Comparison of ENCODE assay signal across 15 mouse cellular contexts in the genomic region with DNA sequence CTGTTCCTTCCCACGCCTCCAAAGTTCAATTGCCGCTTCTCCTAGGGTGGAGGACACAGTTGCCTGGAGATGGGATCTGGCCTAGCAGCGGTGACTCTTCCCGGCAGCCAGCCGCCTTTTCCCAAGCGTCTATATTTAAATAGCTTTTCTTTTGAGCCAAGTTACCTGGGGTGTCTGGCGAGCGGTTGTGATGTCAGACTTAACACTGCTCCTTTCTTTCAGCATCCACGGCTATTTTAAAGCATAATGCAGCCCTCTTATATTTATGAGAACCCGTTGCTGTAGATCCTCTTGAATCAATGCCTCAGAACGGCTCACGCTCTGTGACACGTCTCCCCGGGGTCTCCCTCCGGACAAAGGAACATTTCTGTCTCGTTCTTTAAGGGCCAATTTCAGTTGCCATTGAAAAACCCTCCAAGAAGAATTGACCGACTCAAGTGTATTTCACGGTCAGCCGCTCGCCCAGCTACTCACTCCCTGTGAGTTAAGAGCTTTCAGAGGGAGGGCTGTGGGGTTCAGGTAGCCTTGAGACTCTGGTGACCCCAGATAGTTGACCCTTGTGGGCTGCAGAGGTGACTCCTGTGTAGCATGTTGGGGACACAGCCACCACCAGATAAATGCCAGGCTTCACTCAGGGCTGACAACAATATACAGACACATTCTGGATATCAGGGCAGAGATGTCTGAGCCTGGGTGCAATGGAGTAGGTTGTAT. TPM values are rescaled to one million over a fixed set of nuclear protein-coding genes. Genes with fewer than 3 reads are reported as not detected.
DNase-seq lines count a peak whose midpoint lies in the region; ATAC-seq lines count a peak whose summit lies in the region.
"Had no signal": no experiment of that assay in that cellular context is flagged by ENCODE, and none has a peak within 500 bp of the region (broad histone marks: within the 10 kb centered on the region; RNA-seq: fewer than 3 reads in every experiment).

No protein-coding gene starts in this region.

- intact Hi-C loops in gastrocnemius, postnatal 14 days (cut with DNase I; ENCODE audit: low total_unique reads): no loop called here

- H3K9ac ChIP-seq in forebrain, embryonic 14.5 days (ENCODE audit: low read length): no peak overlapping the region
- H3K9ac ChIP-seq in neural tube, embryonic 14.5 days (replicated peaks; ENCODE audit: low read depth, low read length): no peak overlapping the region
- H3K9ac ChIP-seq in liver, embryonic 11.5 days (ENCODE audit: low read depth, low read length): no peak overlapping the region
- H3K9ac ChIP-seq: kidney, embryonic 15.5 days had no signal

- ATAC-seq in forebrain, embryonic 14.5 days: no peak
- peak; percentile 41; the same call in 1 of the 2 replicates for ATAC-seq in neural tube, embryonic 14.5 days (ENCODE audit: low read depth)
- ATAC-seq in liver, embryonic 11.5 days (replicated peaks; ENCODE audit: low FRiP score): no peak
- ATAC-seq: lung, postnatal 0 days had no signal

- H3K36me3 ChIP-seq in embryonic facial prominence, embryonic 10.5 days (replicated peaks): no peaks in the 10 kb centered on the region
- H3K36me3 ChIP-seq in forebrain, embryonic 14.5 days (ENCODE audit: control insufficient read depth, insufficient read depth, low read length): no peaks in the 10 kb centered on the region
- no peaks in the 10 kb centered on the region for H3K36me3 ChIP-seq in neural tube, embryonic 14.5 days (ENCODE audit: control insufficient read depth, insufficient read depth, low read length)
- no peaks in the 10 kb centered on the region for H3K36me3 ChIP-seq in liver, embryonic 11.5 days (ENCODE audit: control insufficient read depth, insufficient read depth, low read length)
- H3K36me3 ChIP-seq: heart, embryonic 10.5 days; kidney, embryonic 15.5 days had no signal

- no peak overlapping the region for H3K4me3 ChIP-seq in embryonic facial prominence, embryonic 10.5 days
- no peak overlapping the region for H3K4me3 ChIP-seq in forebrain, embryonic 14.5 days (ENCODE audit: low read depth, low read length)
- H3K4me3 ChIP-seq in neural tube, embryonic 14.5 days (ENCODE audit: low read depth, low read length): no peak overlapping the region
- H3K4me3 ChIP-seq in liver, embryonic 11.5 days (ENCODE audit: low read depth, low read length): no peak overlapping the region
- H3K4me3 ChIP-seq: heart, embryonic 10.5 days; kidney, embryonic 15.5 days had no signal

- peaks cover 14% of the 10 kb centered on the region for H3K4me1 ChIP-seq in embryonic facial prominence, embryonic 10.5 days
- 0 out of 2 replicates have a peak, but pooled peaks cover 3% of the 10 kb centered on the region for H3K4me1 ChIP-seq in forebrain, embryonic 14.5 days (ENCODE audit: control insufficient read depth, insufficient read depth, low read length)
- H3K4me1 ChIP-seq in neural tube, embryonic 14.5 days (ENCODE audit: control insufficient read depth, insufficient read depth, low read length): peaks cover 8% of the 10 kb centered on the region; the same call in 1 of the 2 replicates
- H3K4me1 ChIP-seq in liver, embryonic 11.5 days (replicated peaks; ENCODE audit: control insufficient read depth, insufficient read depth, low read length): no peaks in the 10 kb centered on the region; the same call in 1 of the 2 replicates

- H3K4me2 ChIP-seq in forebrain, embryonic 14.5 days (ENCODE audit: low read length): no peak overlapping the region; the same call in 1 of the 2 replicates
- H3K4me2 ChIP-seq in neural tube, embryonic 14.5 days (ENCODE audit: low read depth, low read length): no peak overlapping the region
- no peak overlapping the region for H3K4me2 ChIP-seq in liver, embryonic 11.5 days
- H3K4me2 ChIP-seq: kidney, embryonic 15.5 days had no signal

- no peaks in the 10 kb centered on the region for H3K9me3 ChIP-seq in embryonic facial prominence, embryonic 10.5 days
- H3K9me3 ChIP-seq in forebrain, embryonic 14.5 days (replicated peaks; ENCODE audit: control insufficient read depth, low read length): no peaks in the 10 kb centered on the region
- H3K9me3 ChIP-seq in neural tube, embryonic 14.5 days (ENCODE audit: control insufficient read depth, low read length): no peaks in the 10 kb centered on the region
- H3K9me3 ChIP-seq in liver, embryonic 11.5 days (ENCODE audit: control insufficient read depth, low read length): no peaks in the 10 kb centered on the region
- H3K9me3 ChIP-seq: heart, embryonic 10.5 days; kidney, embryonic 15.5 days had no signal

- peaks cover 19% of the 10 kb centered on the region; the same call in 1 of the 2 replicates for H3K27me3 ChIP-seq in embryonic facial prominence, embryonic 10.5 days (replicated peaks; ENCODE audit: low read depth, poor library complexity, severe bottlenecking)
- H3K27me3 ChIP-seq in forebrain, embryonic 14.5 days (replicated peaks; ENCODE audit: control insufficient read depth, insufficient read depth, low read length): no peaks in the 10 kb centered on the region
- no peaks in the 10 kb centered on the region for H3K27me3 ChIP-seq in neural tube, embryonic 14.5 days (ENCODE audit: control insufficient read depth, insufficient read depth, low read length)
- peaks cover 22% of the 10 kb centered on the region for H3K27me3 ChIP-seq in liver, embryonic 11.5 days (replicated peaks; ENCODE audit: control insufficient read depth, insufficient read depth, low read length)
- H3K27me3 ChIP-seq: kidney, embryonic 15.5 days had no signal

- H3K27ac ChIP-seq in embryonic facial prominence, embryonic 10.5 days (replicated peaks): no peak overlapping the region
- H3K27ac ChIP-seq in forebrain, embryonic 14.5 days (ENCODE audit: low read depth, low read length): no peak overlapping the region
- H3K27ac ChIP-seq in neural tube, embryonic 14.5 days (ENCODE audit: low read depth, low read length): 0 out of 2 replicates have a peak overlapping the region, but pooled peaks have one; percentile 13
- no peak overlapping the region for H3K27ac ChIP-seq in liver, embryonic 11.5 days (ENCODE audit: low read depth, low read length)
- H3K27ac ChIP-seq: heart, embryonic 10.5 days; kidney, embryonic 15.5 days had no signal

- peak; percentile 23 for DNase-seq in embryonic facial prominence, embryonic 10.5 days (ENCODE audit: low spot score)
- DNase-seq in forebrain, embryonic 14.5 days (ENCODE audit: low spot score): peak; percentile 48
- peak; percentile 61 for DNase-seq in mesoderm, embryonic 11.5 days (ENCODE audit: low read depth, low spot score)
- DNase-seq in liver, embryonic 11.5 days (ENCODE audit: low spot score): no peak
- no peak for DNase-seq in cerebellum, adult 9-10 months
- no peak for DNase-seq in gastrocnemius, postnatal 14 days
- DNase-seq: adrenal gland, postnatal 14 days; cerebellum, adult 18-20 months; heart, postnatal 4 days; right cerebral cortex, postnatal 14 days had no signal

- WGBS in embryonic facial prominence, embryonic 10.5 days: 60% methylated on average over 20 of the region's 20 CpGs
- 8% methylated on average over 20 of the region's 20 CpGs for WGBS in forebrain, embryonic 14.5 days
- WGBS in neural tube, embryonic 14.5 days: 14% methylated on average over 20 of the region's 20 CpGs
- WGBS in liver, embryonic 11.5 days: 80% methylated on average over 20 of the region's 20 CpGs

RNA-seq across cellular contexts. Expression of a gene that starts 8.3 kb away (rescaled TPM):
- polyA plus RNA-seq in embryonic facial prominence, embryonic 10.5 days (2016; fragmentation: Nextera tagmentation; extraction: Ambion mirVana): not detected in 2 replicates
- polyA plus RNA-seq in forebrain, embryonic 14.5 days (2014; fragmentation: Nextera tagmentation; extraction: Ambion mirVana): 0.14 and 0.28 TPM in 2 replicates
- polyA plus RNA-seq in neural tube, embryonic 14.5 days (2014; fragmentation: Nextera tagmentation; extraction: Ambion mirVana): 1.1 TPM in 1 of 2 replicates, not detected in the other
- not detected in 2 replicates for polyA plus RNA-seq in liver, embryonic 11.5 days (2014; fragmentation: Nextera tagmentation; extraction: Ambion mirVana)
- 100 to 1,000 TPM; 332 to 394 TPM for total RNA-seq in gastrocnemius, postnatal 14 days (2021)
- total RNA-seq: liver, adult 2 months had no signal
- polyA plus RNA-seq: heart, embryonic 10.5 days had no signal

Comparison
In these comparisons a context has a peak if more than half of its experiments do, and no peak if none do; other contexts are left out.
1. DNase-seq: peak in embryonic facial prominence, embryonic 10.5 days (single experiment), forebrain, embryonic 14.5 days (single experiment) and mesoderm, embryonic 11.5 days (single experiment); none in liver, embryonic 11.5 days (single experiment), cerebellum, adult 9-10 months (single experiment) and gastrocnemius, postnatal 14 days (single experiment).